Mouse (Mus musculus) cerebellum, adult 9-11 months (tissue): ENCODE data around the gene Eif2b5.
"Not testable (repeated sequence)": the region's sequence is repeated elsewhere in the genome, so short reads cannot be mapped to it uniquely, and the experiment has no call there.

ENCODE experiments used
- DNase-seq: peaks from one replicate; pipeline ENCODE4 v3.0.0; 2022

The Eif2b5 gene

GRCm38 (mm10) chr16:20498677-20499475, at the start of gene Eif2b5:
Eif2b5 (plus strand) TSS chr16:20498817.
- peak; percentile 97 for DNase-seq

GRCm38 (mm10) chr16:20451774-20452173, 46.8 kb upstream of the Eif2b5 start:
- DNase-seq, result no peak

- no peak for DNase-seq
Observed at GRCm38 (mm10) chr16:20454155-20454654, 44.4 kb upstream of the Eif2b5 start.

- no peak for DNase-seq
Observed at GRCm38 (mm10) chr16:20456106-20456505, 42.5 kb upstream of the Eif2b5 start.

GRCm38 (mm10) chr16:20458736-20459135, 39.9 kb upstream of the Eif2b5 start:
- not testable (repeated sequence) for DNase-seq

- no peak for DNase-seq
Observed at GRCm38 (mm10) chr16:20464725-20465124, 33.9 kb upstream of the Eif2b5 start.

- DNase-seq, result no peak
Observed at GRCm38 (mm10) chr16:20470981-20471380, 27.6 kb upstream of the Eif2b5 start.

- no peak for DNase-seq
Observed at GRCm38 (mm10) chr16:20471686-20472085, 26.9 kb upstream of the Eif2b5 start.

GRCm38 (mm10) chr16:20473748-20474147, 24.9 kb upstream of the Eif2b5 start:
- no peak for DNase-seq

GRCm38 (mm10) chr16:20474211-20474610, 24.4 kb upstream of the Eif2b5 start:
- DNase-seq, result no peak

- no peak for DNase-seq
Observed at GRCm38 (mm10) chr16:20474786-20475185, 23.8 kb upstream of the Eif2b5 start.

GRCm38 (mm10) chr16:20475335-20475734, 23.3 kb upstream of the Eif2b5 start:
- no peak for DNase-seq

- DNase-seq, result no peak
Observed at GRCm38 (mm10) chr16:20476857-20477256, 21.8 kb upstream of the Eif2b5 start.

- DNase-seq, result no peak
Observed at GRCm38 (mm10) chr16:20477270-20477669, 21.3 kb upstream of the Eif2b5 start.

- DNase-seq, result no peak
Observed at GRCm38 (mm10) chr16:20478504-20478903, 20.1 kb upstream of the Eif2b5 start.

- not testable (repeated sequence) for DNase-seq
Observed at GRCm38 (mm10) chr16:20479026-20479760, 19.4 kb upstream of the Eif2b5 start.

GRCm38 (mm10) chr16:20480115-20480514, 18.5 kb upstream of the Eif2b5 start:
- no peak for DNase-seq

- no peak for DNase-seq
Observed at GRCm38 (mm10) chr16:20481746-20482145, 16.9 kb upstream of the Eif2b5 start.

- DNase-seq, result not testable (repeated sequence)
Observed at GRCm38 (mm10) chr16:20483716-20484115, 14.9 kb upstream of the Eif2b5 start.

GRCm38 (mm10) chr16:20485061-20485460, 13.6 kb upstream of the Eif2b5 start:
- DNase-seq, result no peak

- no peak for DNase-seq
Observed at GRCm38 (mm10) chr16:20486048-20486447, 12.6 kb upstream of the Eif2b5 start.

GRCm38 (mm10) chr16:20488151-20488550, 10.5 kb upstream of the Eif2b5 start:
- no peak for DNase-seq

GRCm38 (mm10) chr16:20488751-20489150, 9.9 kb upstream of the Eif2b5 start:
- not testable (repeated sequence) for DNase-seq

- DNase-seq, result no peak
Observed at GRCm38 (mm10) chr16:20489233-20489632, 9.4 kb upstream of the Eif2b5 start.
